Mouse (Mus musculus) kidney, adult 2 months (tissue): ENCODE measurements around the gene Aph1c.

ENCODE experiments used
- CTCF ChIP-seq: fragments of 200-500 bp; conservative IDR thresholded peaks from 2 replicates; pipeline ENCODE4 v1.5.1; 2011; ENCODE audit warnings: low read depth, mild to moderate bottlenecking, control low read depth, low read length, moderate library complexity, mixed read lengths; ENCODE audit not compliant: insufficient read depth, insufficient read length
- POLR2A ChIP-seq: fragments of 200-500 bp; IDR thresholded peaks from one replicate; pipeline ENCODE4 v1.6.1; 2011; ENCODE audit warnings: low read depth, low read length, control low read depth

GRCm38 (mm10) chr9:66872015-66872727 lies 37.6 kb upstream of the Aph1c start:
- TF ChIP-seq CTCF (no peak), POLR2A (no peak)
